Mouse (Mus musculus): ENCODE measurements around the gene Rnasek. TPM values are rescaled to one million over a fixed set of nuclear protein-coding genes. Genes with fewer than 3 reads are reported as not detected.

Gene Rnasek
- total and polyA plus RNA-seq, 2 experiments: 7.7 to 176 TPM

DNA sequence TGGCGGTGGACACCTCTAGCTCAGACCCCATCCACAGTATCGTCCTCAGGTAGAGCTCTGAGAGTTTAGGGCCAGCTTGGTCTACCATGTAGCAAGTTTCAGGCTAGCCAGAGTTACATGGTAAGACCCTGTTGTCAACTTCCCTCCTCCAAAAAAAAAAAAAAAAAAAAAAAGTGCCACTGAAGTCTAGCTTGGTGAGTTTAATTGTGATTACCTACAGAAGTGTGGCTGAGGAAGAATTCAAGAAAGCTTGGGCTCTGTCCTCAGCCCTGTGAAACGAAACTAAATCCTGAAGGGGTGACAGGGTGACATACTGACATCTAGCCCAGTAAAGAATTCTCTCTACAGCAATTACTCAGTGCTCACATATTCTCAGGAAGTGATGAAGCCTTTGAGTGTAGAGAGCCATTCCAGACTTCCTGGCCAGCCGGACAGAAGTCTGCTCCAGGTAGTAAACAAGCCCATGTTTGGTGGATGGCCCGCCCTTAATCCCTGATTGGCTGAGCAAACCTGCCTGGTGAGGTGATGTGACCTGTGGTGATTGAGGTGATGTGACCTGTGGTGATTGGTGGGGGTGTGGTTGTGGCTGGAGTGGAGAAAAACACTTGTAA lies 30.8 kb downstream of the Rnasek start:
- no peak for DNase-seq (ENCODE audit: extremely low read depth, low read depth, low spot score)
- Histone ChIP-seq H3K4me1 (ENCODE audit: control insufficient read depth, insufficient read depth, low read length) (peaks cover 15% of the 10 kb centered on the region), H3K36me3 (ENCODE audit: control insufficient read depth, insufficient read depth, low read length) (no peaks in the 10 kb centered on the region), H3K4me3 (ENCODE audit: insufficient read depth, low read depth, low read length) (no peak overlapping the region), H3K79me2 (ENCODE audit: control insufficient read depth, insufficient read depth, low read length) (no peaks in the 10 kb centered on the region), H3K9ac (ENCODE audit: low read depth, low read length) (no peak overlapping the region), H3K27ac (replicated peaks; ENCODE audit: insufficient read depth, low read depth, low read length) (no peak overlapping the region), H3K27me3 (ENCODE audit: control insufficient read depth, insufficient read depth, low read length) (no peaks in the 10 kb centered on the region)
- 79% methylated on average over 5 of the region's 5 CpGs for WGBS
- TF ChIP-seq CTCF (IDR thresholded peaks at IDR 0.05; ENCODE audit: low read depth, low read length): no peak
- TF ChIP-seq POLR2A (IDR thresholded peaks at IDR 0.05; ENCODE audit: extremely low read depth, insufficient read depth, low read length): no peak

DNA sequence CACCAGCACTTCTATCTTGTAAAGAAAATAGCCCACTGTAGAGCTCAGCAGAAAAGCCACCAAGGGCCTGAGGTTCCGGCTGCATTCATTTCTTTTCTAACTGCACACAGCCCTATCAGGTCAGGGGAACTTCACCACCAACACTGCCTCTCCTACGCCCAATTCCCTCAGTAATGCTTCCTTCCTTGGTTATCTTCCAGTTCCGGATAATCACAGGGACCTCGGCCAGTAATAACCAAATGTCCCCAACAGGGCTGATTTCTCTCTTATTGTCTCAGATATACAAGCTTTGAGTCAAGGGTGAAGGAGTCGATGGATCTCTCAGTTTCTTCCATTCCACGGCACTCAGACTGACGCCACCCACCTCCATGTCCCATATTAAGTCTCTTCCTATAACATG lies 32.4 kb downstream of the Rnasek start:
- H3K27me3 ChIP-seq (ENCODE audit: control insufficient read depth, insufficient read depth, low read length): no peaks in the 10 kb centered on the region
- no peaks in the 10 kb centered on the region for H3K36me3 ChIP-seq (ENCODE audit: control insufficient read depth, insufficient read depth, low read length)
- WGBS: 80% methylated on average over 7 of the region's 7 CpGs
- no peak overlapping the region for H3K27ac ChIP-seq (replicated peaks; ENCODE audit: insufficient read depth, low read depth, low read length)
- no peaks in the 10 kb centered on the region for H3K79me2 ChIP-seq (ENCODE audit: control insufficient read depth, insufficient read depth, low read length)
- H3K9ac ChIP-seq (ENCODE audit: low read depth, low read length): no peak overlapping the region
- TF ChIP-seq POLR2A (IDR thresholded peaks at IDR 0.05; ENCODE audit: extremely low read depth, insufficient read depth, low read length) (no peak), CTCF (IDR thresholded peaks at IDR 0.05; ENCODE audit: low read depth, low read length) (no peak)
- DNase-seq (ENCODE audit: extremely low read depth, low read depth, low spot score): no peak
- H3K4me3 ChIP-seq (ENCODE audit: insufficient read depth, low read depth, low read length): no peak overlapping the region
- peaks cover 3% of the 10 kb centered on the region; the same call in 1 of the 2 replicates for H3K4me1 ChIP-seq (ENCODE audit: control insufficient read depth, insufficient read depth, low read length)

DNA sequence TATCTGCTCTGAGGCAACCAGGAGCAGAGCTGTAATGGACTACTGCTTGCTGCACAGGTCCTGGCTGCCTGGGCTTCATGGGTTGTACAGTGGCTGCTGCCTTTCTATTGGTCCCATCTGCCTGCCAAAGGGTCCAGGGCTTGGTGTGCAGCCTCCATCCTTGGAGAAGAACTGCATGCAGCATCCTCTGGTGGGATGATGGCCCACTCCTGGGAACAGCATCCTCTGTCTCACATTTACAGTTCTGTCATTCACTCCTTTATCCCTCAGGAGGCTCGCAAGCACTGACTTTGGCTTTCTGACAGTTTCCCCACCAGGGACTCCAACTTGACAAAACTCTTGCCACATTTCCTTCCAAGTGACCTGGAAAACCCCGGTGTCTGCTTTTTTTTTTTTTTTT lies 32.8 kb downstream of the Rnasek start:
- 80% methylated on average over 2 of the region's 2 CpGs for WGBS
- Histone ChIP-seq H3K9ac (ENCODE audit: low read depth, low read length) (no peak overlapping the region), H3K36me3 (ENCODE audit: control insufficient read depth, insufficient read depth, low read length) (no peaks in the 10 kb centered on the region), H3K4me3 (ENCODE audit: insufficient read depth, low read depth, low read length) (no peak overlapping the region), H3K4me1 (ENCODE audit: control insufficient read depth, insufficient read depth, low read length) (no peaks in the 10 kb centered on the region), H3K79me2 (ENCODE audit: control insufficient read depth, insufficient read depth, low read length) (no peaks in the 10 kb centered on the region), H3K27me3 (ENCODE audit: control insufficient read depth, insufficient read depth, low read length) (no peaks in the 10 kb centered on the region), H3K27ac (replicated peaks; ENCODE audit: insufficient read depth, low read depth, low read length) (no peak overlapping the region)
- DNase-seq (ENCODE audit: extremely low read depth, low read depth, low spot score): no peak
- no peak for TF ChIP-seq POLR2A (IDR thresholded peaks at IDR 0.05; ENCODE audit: extremely low read depth, insufficient read depth, low read length)
- TF ChIP-seq CTCF (IDR thresholded peaks at IDR 0.05; ENCODE audit: low read depth, low read length): no peak

DNA sequence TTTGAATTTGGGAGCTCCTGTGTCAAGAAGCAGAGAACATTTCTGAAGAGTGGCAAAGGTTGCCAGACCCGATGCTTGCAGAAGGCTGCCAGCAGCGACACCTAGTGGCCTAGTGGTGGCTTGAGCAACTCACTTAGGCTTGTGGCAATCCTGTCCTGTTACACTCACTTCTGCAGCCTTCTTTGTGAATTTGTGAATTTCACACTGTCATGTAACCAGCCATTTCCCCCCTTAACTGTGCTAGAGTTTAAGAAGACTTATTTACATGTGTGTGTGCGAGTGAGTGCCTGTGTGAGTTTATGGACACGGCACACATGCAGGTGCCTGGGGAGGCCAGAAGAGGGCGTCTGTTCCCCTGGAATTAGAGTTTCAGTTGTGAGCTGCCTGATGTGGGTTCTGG lies 38.0 kb downstream of the Rnasek start:
- H3K4me3 ChIP-seq (ENCODE audit: insufficient read depth, low read depth, low read length): no peak overlapping the region
- no peak overlapping the region for H3K9ac ChIP-seq (ENCODE audit: low read depth, low read length)
- H3K36me3 ChIP-seq (ENCODE audit: control insufficient read depth, insufficient read depth, low read length): no peaks in the 10 kb centered on the region
- WGBS: 45% methylated on average over 5 of the region's 5 CpGs
- no peaks in the 10 kb centered on the region for H3K4me1 ChIP-seq (ENCODE audit: control insufficient read depth, insufficient read depth, low read length)
- TF ChIP-seq CTCF (IDR thresholded peaks at IDR 0.05; ENCODE audit: low read depth, low read length) (peak; percentile 94), POLR2A (IDR thresholded peaks at IDR 0.05; ENCODE audit: extremely low read depth, insufficient read depth, low read length) (no peak)
- no peaks in the 10 kb centered on the region for H3K79me2 ChIP-seq (ENCODE audit: control insufficient read depth, insufficient read depth, low read length)
- no peaks in the 10 kb centered on the region for H3K27me3 ChIP-seq (ENCODE audit: control insufficient read depth, insufficient read depth, low read length)
- no peak overlapping the region for H3K27ac ChIP-seq (replicated peaks; ENCODE audit: insufficient read depth, low read depth, low read length)
- DNase-seq (ENCODE audit: extremely low read depth, low read depth, low spot score): peak; percentile 64

DNA sequence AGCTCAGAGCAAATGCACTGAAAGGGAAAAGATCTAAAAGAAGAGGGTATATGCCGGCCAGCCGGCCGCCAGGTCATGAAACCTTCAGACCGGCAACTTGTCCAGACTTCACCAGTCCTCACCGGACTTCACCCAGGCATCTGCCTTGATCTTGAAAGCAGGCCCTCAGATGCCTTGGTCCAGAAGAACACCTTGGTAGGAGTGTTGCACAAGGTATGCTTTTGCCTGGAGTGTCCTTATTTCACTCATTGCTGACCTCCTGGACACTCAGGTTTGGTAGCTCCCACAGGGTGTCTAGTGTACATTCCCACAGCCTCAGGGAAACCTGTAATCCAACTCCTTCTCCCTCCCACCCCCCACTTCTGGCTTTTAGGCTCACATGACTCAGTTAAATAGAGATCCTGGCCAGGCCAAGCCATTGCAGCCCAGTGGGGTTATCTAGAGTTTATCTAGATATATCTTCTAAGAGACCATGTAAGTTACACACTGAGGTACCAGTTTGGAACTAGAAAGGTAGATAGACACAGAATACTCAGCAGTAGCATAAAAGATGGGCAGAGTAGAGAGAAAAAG lies 39.5 kb downstream of the Rnasek start:
- WGBS: 87% methylated on average over 5 of the region's 5 CpGs
- no peak overlapping the region for H3K9ac ChIP-seq (ENCODE audit: low read depth, low read length)

DNA sequence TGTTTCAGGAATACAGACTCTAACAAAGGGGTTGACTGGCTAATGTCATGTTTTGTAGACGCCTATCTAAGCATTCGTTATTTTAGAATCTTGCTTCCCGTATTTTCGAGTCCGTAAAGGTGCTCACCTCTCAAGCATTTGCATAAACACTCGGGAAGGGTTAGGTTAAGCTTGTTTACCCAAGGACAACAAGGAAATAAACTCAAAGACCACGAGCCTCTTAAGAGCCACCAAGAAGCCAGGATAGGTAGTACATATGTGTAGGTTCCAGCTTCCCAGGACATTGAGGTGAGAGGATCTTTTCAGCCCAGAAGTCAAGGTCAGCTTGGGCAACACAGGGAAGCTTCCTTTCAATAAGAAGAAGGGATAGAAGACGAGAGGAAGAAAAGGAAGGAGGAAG lies 40.5 kb downstream of the Rnasek start:
- no peak overlapping the region for H3K27ac ChIP-seq (replicated peaks; ENCODE audit: insufficient read depth, low read depth, low read length)
- H3K9ac ChIP-seq (ENCODE audit: low read depth, low read length): no peak overlapping the region
- no peaks in the 10 kb centered on the region for H3K4me1 ChIP-seq (ENCODE audit: control insufficient read depth, insufficient read depth, low read length)
- no peaks in the 10 kb centered on the region for H3K36me3 ChIP-seq (ENCODE audit: control insufficient read depth, insufficient read depth, low read length)
- no peaks in the 10 kb centered on the region for H3K27me3 ChIP-seq (ENCODE audit: control insufficient read depth, insufficient read depth, low read length)
- WGBS: 88% methylated on average over 8 of the region's 8 CpGs
- TF ChIP-seq CTCF (IDR thresholded peaks at IDR 0.05; ENCODE audit: low read depth, low read length): no peak
- TF ChIP-seq POLR2A (IDR thresholded peaks at IDR 0.05; ENCODE audit: extremely low read depth, insufficient read depth, low read length): no peak
- no peaks in the 10 kb centered on the region for H3K79me2 ChIP-seq (ENCODE audit: control insufficient read depth, insufficient read depth, low read length)
- DNase-seq (ENCODE audit: extremely low read depth, low read depth, low spot score): no peak
- no peak overlapping the region for H3K4me3 ChIP-seq (ENCODE audit: insufficient read depth, low read depth, low read length)

More for the DNA sequence above, 39.5 kb downstream of the Rnasek start:
- no peak for TF ChIP-seq POLR2A (IDR thresholded peaks at IDR 0.05; ENCODE audit: extremely low read depth, insufficient read depth, low read length)
- TF ChIP-seq CTCF (IDR thresholded peaks at IDR 0.05; ENCODE audit: low read depth, low read length): no peak
- Histone ChIP-seq H3K79me2 (ENCODE audit: control insufficient read depth, insufficient read depth, low read length) (no peaks in the 10 kb centered on the region), H3K4me1 (ENCODE audit: control insufficient read depth, insufficient read depth, low read length) (no peaks in the 10 kb centered on the region), H3K36me3 (ENCODE audit: control insufficient read depth, insufficient read depth, low read length) (no peaks in the 10 kb centered on the region), H3K27ac (replicated peaks; ENCODE audit: insufficient read depth, low read depth, low read length) (no peak overlapping the region), H3K27me3 (ENCODE audit: control insufficient read depth, insufficient read depth, low read length) (no peaks in the 10 kb centered on the region), H3K4me3 (ENCODE audit: insufficient read depth, low read depth, low read length) (no peak overlapping the region)
- DNase-seq (ENCODE audit: extremely low read depth, low read depth, low spot score): no peak
